In the genomic region with DNA sequence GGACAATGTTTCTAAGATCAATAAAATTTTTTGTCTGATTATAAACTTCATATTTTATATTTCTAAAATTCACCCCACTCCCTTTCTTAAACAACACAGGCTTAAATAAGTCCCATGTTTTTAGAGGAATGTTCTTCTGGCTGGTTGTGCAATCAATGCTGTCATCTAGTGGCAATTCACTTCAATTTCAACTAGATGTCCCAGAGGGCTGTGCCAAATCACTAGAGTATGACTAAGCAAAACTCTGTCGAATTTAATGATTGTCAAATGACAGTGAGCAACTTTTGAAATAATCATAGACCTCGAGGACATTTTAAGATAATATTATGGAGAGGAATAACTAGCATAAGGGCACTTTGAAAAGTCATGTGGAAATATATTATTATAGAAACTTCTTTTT, we compare ENCODE assay signal across 8 mouse cellular contexts. TPM values are rescaled to one million over a fixed set of nuclear protein-coding genes. Genes with fewer than 3 reads are reported as not detected.
DNase-seq lines count a peak whose midpoint lies in the region; ATAC-seq and TF ChIP-seq lines count a peak whose summit lies in the region.

No protein-coding gene starts in this region.

- H3K4me3 ChIP-seq in C2C12 (ENCODE audit: insufficient read depth, poor library complexity, severe bottlenecking) = no peak overlapping the region
- H3K4me3 ChIP-seq in midbrain, embryonic 13.5 days (replicated peaks) = no peak overlapping the region

- H3K79me2 ChIP-seq in C2C12 (ENCODE audit: control insufficient read depth, insufficient read depth) = no peaks in the 10 kb centered on the region

- peaks cover 4% of the 10 kb centered on the region; the same call in 1 of the 2 replicates for H3K9me3 ChIP-seq in midbrain, embryonic 13.5 days

- TF ChIP-seq CTCF in C2C12 (IDR thresholded peaks at IDR 0.05; ENCODE audit: control insufficient read depth, insufficient read depth, insufficient read length) = peak; percentile 5

- H3K9ac ChIP-seq in midbrain, embryonic 13.5 days (replicated peaks) = no peak overlapping the region

- 76% methylated on average over 2 of the region's 2 CpGs for WGBS in midbrain, embryonic 13.5 days

- H3K79me3 ChIP-seq in C2C12 (ENCODE audit: low read depth) = no peaks in the 10 kb centered on the region

- no peak overlapping the region for H3K4me2 ChIP-seq in midbrain, embryonic 13.5 days (replicated peaks)

- no peaks in the 10 kb centered on the region for H3K36me3 ChIP-seq in C2C12 (ENCODE audit: control insufficient read depth, insufficient read depth)
- H3K36me3 ChIP-seq in midbrain, embryonic 13.5 days = no peaks in the 10 kb centered on the region

- H3ac ChIP-seq in C2C12 (ENCODE audit: control insufficient read depth, insufficient read length, low read depth) = no peak overlapping the region

- no peaks in the 10 kb centered on the region for H3K4me1 ChIP-seq in midbrain, embryonic 13.5 days (replicated peaks)

- no peak overlapping the region for H3K27ac ChIP-seq in midbrain, embryonic 13.5 days

- no peaks in the 10 kb centered on the region for H3K27me3 ChIP-seq in C2C12 (ENCODE audit: control insufficient read depth, insufficient read depth, insufficient read length)
- H3K27me3 ChIP-seq in midbrain, embryonic 13.5 days = no peaks in the 10 kb centered on the region

- ATAC-seq in midbrain, embryonic 13.5 days = no peak

- peak; percentile 9 for DNase-seq in kidney, adult 11 months
- no peak for DNase-seq in kidney, adult 18-20 months
- DNase-seq in Muller cell, postnatal 12 days (ENCODE audit: inconsistent ontology term) = peak; percentile 80
- peak; percentile 22 to 53 for DNase-seq in kidney, postnatal 36 days
- no peak for DNase-seq in embryo, embryonic 11 days
- no peak for DNase-seq in cerebellum, adult 18-20 months

TF ChIP-seq in C2C12, 6 proteins besides CTCF, POLR2A, EP300 and RAD21:
- no peak for TF ChIP-seq MYOG (IDR thresholded peaks at IDR 0.05; ENCODE audit: control insufficient read depth, extremely low read depth, insufficient read length)
- TF ChIP-seq CEBPB (IDR thresholded peaks at IDR 0.05; ENCODE audit: low read depth) = peak; percentile 87

RNA-seq across cellular contexts. Expression of a gene that starts 31.7 kb away (rescaled TPM):
- 0.14 TPM for polyA plus RNA-seq in C2C12 (2012; fragmentation: generic; extraction: Trizol)
- polyA plus RNA-seq in midbrain, embryonic 13.5 days (2015; fragmentation: Nextera tagmentation; extraction: Ambion mirVana) = 0.36 and 0.92 TPM in 2 replicates

Comparison
In these comparisons a context has a peak if more than half of its experiments do, and no peak if none do; other contexts are left out.
1. DNase-seq: peak in kidney, adult 11 months (single experiment), Muller cell, postnatal 12 days (single experiment) and kidney, postnatal 36 days (2 of 2); none in kidney, adult 18-20 months (single experiment), embryo, embryonic 11 days (single experiment) and cerebellum, adult 18-20 months (0 of 2).